Mouse (Mus musculus) ES-E14 (cell line): ENCODE measurements at regions not wholly inside any gene's neighbourhood (a gene's known extent, or its start where the extent isn't known, plus 50 kb on each side); places are given as distances from the start of the nearest gene placed in this dataset.

Experiments used
- DNase-seq: peaks from one replicate; pipeline ENCODE4 v3.0.0-alpha.2; 2013; ENCODE audit warnings: low read depth, low spot score
- H3K27ac ChIP-seq: 2 replicates; pipeline ENCODE4 v1.5.1; 2012; ENCODE audit warnings: low read depth, mild to moderate bottlenecking, low read length, moderate library complexity, mixed read lengths; ENCODE audit not compliant: poor library complexity, insufficient read depth, severe bottlenecking
- H3K36me3 ChIP-seq: 2 replicates; pipeline ENCODE4 v1.6.1; 2012; ENCODE audit warnings: mild to moderate bottlenecking, low read length, moderate library complexity, mixed read lengths; ENCODE audit not compliant: control insufficient read depth, poor library complexity, insufficient read depth, severe bottlenecking
- H3K4me1 ChIP-seq, 2 experiments: fragments of 150-350 bp in 1 of 2; sonication (generic) in 1 of 2; 2 replicates each; pipeline ENCODE4 v1.6.1; 2012; ENCODE audit warnings: low read length in 2 of 2, mild to moderate bottlenecking in 1 of 2, mixed read lengths in 1 of 2; ENCODE audit not compliant: control insufficient read depth in 2 of 2, insufficient read depth in 2 of 2, poor library complexity in 1 of 2
- H3K4me3 ChIP-seq, 2 experiments: fragments of 150-350 bp in 1 of 2; sonication (generic) in 1 of 2; 2 replicates each; pipeline ENCODE4 v1.5.1; 2012; ENCODE audit warnings: low read length in 2 of 2, low read depth in 1 of 2, mild to moderate bottlenecking in 1 of 2, mixed read lengths in 1 of 2; ENCODE audit not compliant: insufficient read depth in 1 of 2, poor library complexity in 1 of 2, severe bottlenecking in 1 of 2
- H3K9ac ChIP-seq: 2 replicates; pipeline ENCODE4 v1.6.1; 2012; ENCODE audit warnings: low read depth, mild to moderate bottlenecking, low read length, mixed read lengths; ENCODE audit not compliant: poor library complexity, insufficient read depth, severe bottlenecking
- H3K9me3 ChIP-seq: fragments of 150-350 bp; sonication (generic); 2 replicates; pipeline ENCODE4 v1.6.1; 2012; ENCODE audit warnings: low read depth, mild to moderate bottlenecking, low read length; ENCODE audit not compliant: control insufficient read depth, insufficient read depth
- CHD2 ChIP-seq: IDR thresholded peaks from 2 replicates; pipeline ENCODE4 v1.6.1; 2014; ENCODE audit warnings: mild to moderate bottlenecking, low read depth, low read length, inconsistent platforms
- HCFC1 ChIP-seq: IDR thresholded peaks from 2 replicates; pipeline ENCODE4 v1.6.1; 2012; ENCODE audit warnings: low read length, inconsistent platforms, borderline replicate concordance; ENCODE audit not compliant: insufficient read depth
- MAFK ChIP-seq: IDR thresholded peaks from 2 replicates; pipeline ENCODE4 v1.6.1; 2014; ENCODE audit warnings: mild to moderate bottlenecking, low read depth, low read length, inconsistent platforms; ENCODE audit not compliant: insufficient read depth
- ZC3H11A ChIP-seq: IDR thresholded peaks from 2 replicates; pipeline ENCODE4 v1.6.1; 2012; ENCODE audit warnings: low read depth, mild to moderate bottlenecking, inconsistent platforms, low read length, borderline replicate concordance
- ZNF384 ChIP-seq: IDR thresholded peaks from 2 replicates; pipeline ENCODE4 v1.6.1; 2012; ENCODE audit warnings: low read depth, low read length, inconsistent platforms
- in situ Hi-C, 2 experiments: fragments of 600-800 bp; cut with MboI; formaldehyde crosslinking; loops; one replicate each; pipeline ENCODE4 v1.15.1; 2025; ENCODE audit warnings: low sequenced_read_pairs in 2 of 2, inconsistent platforms in 1 of 2; ENCODE audit not compliant: unreplicated experiment in 2 of 2

DNA sequence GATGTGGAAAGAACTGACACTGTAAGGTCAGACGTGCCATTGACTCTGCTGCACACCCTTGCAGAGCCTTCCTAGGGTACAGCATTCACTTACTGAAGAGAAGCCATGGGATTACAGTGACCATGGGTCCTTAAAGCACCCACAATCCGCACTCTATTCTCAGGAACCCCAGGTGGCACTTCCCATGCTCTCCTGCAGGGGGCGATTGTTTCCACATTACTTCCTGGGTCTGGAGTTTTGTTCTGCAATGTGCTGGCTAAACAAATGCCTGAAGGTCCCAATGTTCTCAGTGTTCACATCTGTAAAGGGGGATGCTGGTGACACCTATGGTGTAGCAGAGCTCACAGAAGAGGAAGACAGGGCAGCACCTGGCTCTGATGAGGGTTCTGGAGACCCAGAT lies 198.0 kb downstream of the Gm26897 start:
- in situ Hi-C loops: no loop called here
- peak; percentile 38 for DNase-seq
- no peaks in the 10 kb centered on the region; a peak in 1 of 4 replicates for H3K4me1 ChIP-seq
- H3K4me3 ChIP-seq: no peak overlapping the region
- H3K36me3 ChIP-seq: no peaks in the 10 kb centered on the region
- H3K9me3 ChIP-seq: no peaks in the 10 kb centered on the region
- H3K27ac ChIP-seq: no peak overlapping the region
- TF ChIP-seq CHD2 (no peak), ZC3H11A (peak; percentile 32; the same call in 1 of the 2 replicates), HCFC1 (no peak), ZNF384 (no peak), MAFK (no peak)
- H3K9ac ChIP-seq: no peak overlapping the region

DNA sequence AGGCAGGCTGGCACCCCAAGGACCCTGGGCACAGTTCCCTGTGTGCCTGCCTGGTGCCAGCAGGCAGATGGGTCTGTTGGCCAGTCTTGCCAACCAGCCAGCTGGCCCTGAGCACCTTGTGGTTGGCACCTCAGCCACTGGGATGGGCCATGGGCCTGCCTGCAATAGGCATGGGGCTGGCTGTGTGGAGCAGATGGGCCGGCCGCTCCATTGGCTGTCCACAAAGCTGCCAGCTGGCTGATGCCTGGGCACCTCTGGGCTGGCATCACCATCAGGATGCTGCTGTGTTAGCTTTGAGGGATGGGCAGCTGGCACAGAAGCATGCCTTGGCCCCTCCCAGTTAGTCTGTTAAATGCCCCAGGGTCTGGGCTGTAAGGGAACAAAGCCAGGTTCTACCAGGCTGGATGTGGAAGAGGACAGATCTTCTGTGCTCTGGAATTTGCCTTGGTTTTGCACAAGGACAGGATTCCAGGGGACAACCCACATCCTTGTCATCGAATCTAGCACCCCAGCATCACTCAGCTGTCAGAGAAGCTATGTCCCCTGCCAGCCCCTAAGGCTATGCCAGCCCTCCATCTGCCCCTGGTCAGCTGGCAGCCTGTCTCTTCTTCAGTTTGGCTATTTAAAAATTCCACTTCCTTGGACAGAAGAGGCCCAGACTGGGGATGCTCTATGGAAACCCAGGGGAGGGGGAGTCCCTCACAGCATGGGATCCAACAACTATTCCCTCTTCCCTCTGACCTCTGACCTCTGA lies 201.8 kb downstream of the Gm26897 start:
- Histone ChIP-seq H3K4me3 (no peak overlapping the region), H3K4me1 (no peaks in the 10 kb centered on the region; a peak in 1 of 4 replicates), H3K9me3 (no peaks in the 10 kb centered on the region), H3K36me3 (no peaks in the 10 kb centered on the region), H3K27ac (no peak overlapping the region), H3K9ac (no peak overlapping the region)
- in situ Hi-C loops: no loop called here
- no peak for DNase-seq
- TF ChIP-seq CHD2 (no peak), HCFC1 (no peak), ZNF384 (no peak), MAFK (no peak), ZC3H11A (no peak)

DNA sequence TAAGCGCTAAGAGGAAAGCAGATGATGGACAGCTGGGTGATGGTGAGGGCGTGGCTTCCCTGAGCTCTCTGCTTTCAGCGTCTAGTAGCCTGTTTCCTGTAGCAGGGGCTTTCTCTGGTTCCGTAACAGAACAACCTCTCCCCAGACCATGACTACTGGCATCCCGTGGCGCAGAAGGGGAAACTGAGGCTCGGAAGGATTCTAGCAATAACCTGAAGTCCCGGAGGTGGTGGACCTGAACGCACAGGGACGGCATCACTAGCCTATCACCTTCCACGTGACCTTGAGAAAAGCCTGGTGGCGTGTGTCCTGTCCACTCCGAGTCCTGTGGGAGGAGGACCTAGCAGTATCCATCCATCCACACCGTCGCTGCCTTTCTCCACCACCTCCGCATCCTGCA lies 208.1 kb downstream of the Gm26897 start:
- DNase-seq: no peak
- in situ Hi-C loops: no loop called here
- TF ChIP-seq MAFK (no peak), HCFC1 (no peak), ZNF384 (no peak), ZC3H11A (no peak), CHD2 (no peak)

GRCm38 (mm10) chr5:111942792-111943191 lies 209.1 kb downstream of the Gm26897 start:
- no peak for DNase-seq
- no peak for TF ChIP-seq ZNF384
- no peak for TF ChIP-seq MAFK
- TF ChIP-seq CHD2: no peak
- no peak for TF ChIP-seq ZC3H11A
- no peak for TF ChIP-seq HCFC1
- in situ Hi-C loops: no loop called here

More for the DNA sequence above, 208.1 kb downstream of the Gm26897 start:
- Histone ChIP-seq H3K4me3 (no peak overlapping the region), H3K4me1 (no peaks in the 10 kb centered on the region), H3K9me3 (no peaks in the 10 kb centered on the region), H3K36me3 (no peaks in the 10 kb centered on the region), H3K9ac (no peak overlapping the region), H3K27ac (no peak overlapping the region)

More at GRCm38 (mm10) chr5:111942792-111943191, 209.1 kb downstream of the Gm26897 start:
- Histone ChIP-seq H3K27ac (no peak overlapping the region), H3K36me3 (no peaks in the 10 kb centered on the region), H3K9ac (no peak overlapping the region), H3K9me3 (no peaks in the 10 kb centered on the region), H3K4me1 (no peaks in the 10 kb centered on the region), H3K4me3 (no peak overlapping the region)
